Mouse (Mus musculus): ENCODE measurements at regions not wholly inside any gene's neighbourhood (a gene's known extent, or its start where the extent isn't known, plus 50 kb on each side); places are given as distances from the start of the nearest gene placed in this dataset.

- DNase-seq (ENCODE audit: extremely low spot score in 1 of 2, low spot score in 2 of 2): no peak
- no peak for TF ChIP-seq CTCF (IDR thresholded peaks at IDR 0.05)
- no peak overlapping the region for H3K27ac ChIP-seq
- intact Hi-C loops (cut with DNase I): no loop called here
- no peak overlapping the region for H3K4me3 ChIP-seq
These were observed 143.7 kb upstream of the Spag17 start for GRCm38 (mm10) chr3:99741249-99742222.

GRCm38 (mm10) chr3:99749725-99750124, 135.5 kb upstream of the Spag17 start:
- Histone ChIP-seq H3K4me3 (no peak overlapping the region), H3K27ac (no peak overlapping the region)
- intact Hi-C loops (cut with DNase I): no loop called here
- no peak for TF ChIP-seq CTCF (IDR thresholded peaks at IDR 0.05)
- DNase-seq (ENCODE audit: extremely low spot score in 1 of 2, low spot score in 2 of 2): no peak

GRCm38 (mm10) chr3:99778526-99778925, 106.7 kb upstream of the Spag17 start:
- Histone ChIP-seq H3K27ac (no peak overlapping the region), H3K4me3 (no peak overlapping the region)
- intact Hi-C loops (cut with DNase I): no loop called here
- no peak for DNase-seq (ENCODE audit: extremely low spot score in 1 of 2, low spot score in 2 of 2)
- no peak for TF ChIP-seq CTCF (IDR thresholded peaks at IDR 0.05)

- Histone ChIP-seq H3K27ac (no peak overlapping the region), H3K4me3 (no peak overlapping the region)
- no peak for TF ChIP-seq CTCF (IDR thresholded peaks at IDR 0.05)
- intact Hi-C loops (cut with DNase I): no loop called here
- no peak for DNase-seq (ENCODE audit: extremely low spot score in 1 of 2, low spot score in 2 of 2)
These were observed 99.2 kb upstream of the Spag17 start for GRCm38 (mm10) chr3:99785955-99786529.

GRCm38 (mm10) chr3:99791316-99791715, 93.9 kb upstream of the Spag17 start:
- TF ChIP-seq CTCF (IDR thresholded peaks at IDR 0.05): no peak
- Histone ChIP-seq H3K4me3 (no peak overlapping the region), H3K27ac (no peak overlapping the region)
- DNase-seq (ENCODE audit: extremely low spot score in 1 of 2, low spot score in 2 of 2): no peak
- intact Hi-C loops (cut with DNase I): no loop called here

- no peak for TF ChIP-seq CTCF (IDR thresholded peaks at IDR 0.05)
- no peak overlapping the region for H3K4me3 ChIP-seq
- DNase-seq (ENCODE audit: extremely low spot score in 1 of 2, low spot score in 2 of 2): no peak
- intact Hi-C loops (cut with DNase I): no loop called here
- H3K27ac ChIP-seq: no peak overlapping the region
These were observed 91.6 kb upstream of the Spag17 start for GRCm38 (mm10) chr3:99793622-99794021.

- no peak for TF ChIP-seq CTCF (IDR thresholded peaks at IDR 0.05)
- Histone ChIP-seq H3K27ac (no peak overlapping the region), H3K4me3 (no peak overlapping the region)
- intact Hi-C loops (cut with DNase I): no loop called here
- no peak for DNase-seq (ENCODE audit: extremely low spot score in 1 of 2, low spot score in 2 of 2)
These were observed 89.4 kb upstream of the Spag17 start for GRCm38 (mm10) chr3:99795835-99796234.

- intact Hi-C loops (cut with DNase I): no loop called here
- TF ChIP-seq CTCF (IDR thresholded peaks at IDR 0.05): no peak
- no peak for DNase-seq (ENCODE audit: extremely low spot score in 1 of 2, low spot score in 2 of 2)
These were observed 87.4 kb upstream of the Spag17 start for GRCm38 (mm10) chr3:99797791-99798190.

GRCm38 (mm10) chr3:99810532-99810931, 74.7 kb upstream of the Spag17 start:
- no peak overlapping the region for H3K4me3 ChIP-seq
- H3K27ac ChIP-seq: no peak overlapping the region
- DNase-seq (ENCODE audit: extremely low spot score in 1 of 2, low spot score in 2 of 2): no peak
- TF ChIP-seq CTCF (IDR thresholded peaks at IDR 0.05): no peak
- intact Hi-C loops (cut with DNase I): no loop called here

More at GRCm38 (mm10) chr3:99797791-99798190, 87.4 kb upstream of the Spag17 start:
- no peak overlapping the region for H3K27ac ChIP-seq
- no peak overlapping the region for H3K4me3 ChIP-seq

- intact Hi-C loops (cut with DNase I): no loop called here
- DNase-seq (ENCODE audit: extremely low spot score in 1 of 2, low spot score in 2 of 2): no peak
- H3K27ac ChIP-seq: no peak overlapping the region
- TF ChIP-seq CTCF (IDR thresholded peaks at IDR 0.05): no peak
- H3K4me3 ChIP-seq: no peak overlapping the region
These were observed 73.9 kb upstream of the Spag17 start for GRCm38 (mm10) chr3:99811276-99811675.

- Histone ChIP-seq H3K27ac (no peak overlapping the region), H3K4me3 (no peak overlapping the region)
- intact Hi-C loops (cut with DNase I): no loop called here
- TF ChIP-seq CTCF (IDR thresholded peaks at IDR 0.05): no peak
- DNase-seq (ENCODE audit: extremely low spot score in 1 of 2, low spot score in 2 of 2): no peak
These were observed 72.4 kb upstream of the Spag17 start for GRCm38 (mm10) chr3:99812836-99813235.

GRCm38 (mm10) chr3:99815115-99815514, 70.1 kb upstream of the Spag17 start:
- Histone ChIP-seq H3K4me3 (no peak overlapping the region), H3K27ac (no peak overlapping the region)
- TF ChIP-seq CTCF (IDR thresholded peaks at IDR 0.05): no peak
- intact Hi-C loops (cut with DNase I): no loop called here
- DNase-seq (ENCODE audit: extremely low spot score in 1 of 2, low spot score in 2 of 2): no peak
